Mouse (Mus musculus) forebrain, embryonic 11.5 days (tissue): ENCODE data around the gene Ints13. TPM values are rescaled to one million over a fixed set of nuclear protein-coding genes. Genes with fewer than 3 reads are reported as not detected.
"Not testable (repeated sequence)": the region's sequence is repeated elsewhere in the genome, so short reads cannot be mapped to it uniquely, and the experiment has no call there.

ENCODE experiments used
- ATAC-seq: fragments of 200-750 bp; cut with Nextera tagmentation; replicated peaks from 2 replicates; pipeline ENCODE4 v1.8.0; 2017; ENCODE audit warnings: moderate TSS enrichment; ENCODE audit not compliant: low FRiP score
- DNase-seq: peaks from one replicate; pipeline ENCODE4 v3.0.0-alpha.2; 2017; ENCODE audit warnings: low spot score
- H3K27ac ChIP-seq: fragments of 300-500 bp; sonication (generic); 2 replicates; pipeline ENCODE4 v1.5.1; 2014; ENCODE audit warnings: low read depth, low read length
- H3K27me3 ChIP-seq: fragments of 300-500 bp; sonication (generic); 2 replicates; pipeline ENCODE4 v1.6.1; 2014; ENCODE audit warnings: mild to moderate bottlenecking, low read length, mixed read lengths; ENCODE audit not compliant: control insufficient read depth, insufficient read depth
- H3K36me3 ChIP-seq: fragments of 300-500 bp; sonication (generic); 2 replicates; pipeline ENCODE4 v1.6.1; 2014; ENCODE audit warnings: mild to moderate bottlenecking, low read length, moderate library complexity, mixed read lengths; ENCODE audit not compliant: control insufficient read depth, insufficient read depth
- H3K4me1 ChIP-seq: fragments of 300-500 bp; sonication (generic); replicated peaks from 2 replicates; pipeline ENCODE4 v1.6.1; 2014; ENCODE audit warnings: low read length, mixed read lengths; ENCODE audit not compliant: control insufficient read depth, insufficient read depth
- H3K4me2 ChIP-seq: fragments of 300-500 bp; sonication (generic); 2 replicates; pipeline ENCODE4 v1.6.1; 2014; ENCODE audit warnings: low read depth, mild to moderate bottlenecking, low read length, moderate library complexity, mixed read lengths; ENCODE audit not compliant: severe bottlenecking
- H3K4me3 ChIP-seq: fragments of 300-500 bp; sonication (generic); 2 replicates; pipeline ENCODE4 v1.5.1; 2014; ENCODE audit warnings: low read depth, low read length
- H3K9ac ChIP-seq: fragments of 300-500 bp; sonication (generic); 2 replicates; pipeline ENCODE4 v1.6.1; 2014; ENCODE audit warnings: low read length
- H3K9me3 ChIP-seq: fragments of 300-500 bp; sonication (generic); 2 replicates; pipeline ENCODE4 v1.6.1; 2016; ENCODE audit warnings: low read length, mixed read lengths; ENCODE audit not compliant: control insufficient read depth
- WGBS: fragments of 180-500 bp; shearing (Covaris S2); extraction: QIAGEN DNeasy Blood & Tissue Kit; methylation state at CpG from one replicate; pipeline ENCODE4 v1.1.7; 2014; 5-methylcytosine and 5-hydroxymethylcytosine counted together
- polyA plus RNA-seq: library from polyadenylated mRNA; unstranded; fragments of >200 nt; fragmentation: Nextera tagmentation; extraction: Ambion mirVana; gene quantifications from 2 replicates; pipeline ENCODE4 v1.2.1, GENCODE M21; 2014

The Ints13 gene
- polyA plus RNA-seq, 1 experiment from 2014 or later: 92.0 TPM

DNA sequence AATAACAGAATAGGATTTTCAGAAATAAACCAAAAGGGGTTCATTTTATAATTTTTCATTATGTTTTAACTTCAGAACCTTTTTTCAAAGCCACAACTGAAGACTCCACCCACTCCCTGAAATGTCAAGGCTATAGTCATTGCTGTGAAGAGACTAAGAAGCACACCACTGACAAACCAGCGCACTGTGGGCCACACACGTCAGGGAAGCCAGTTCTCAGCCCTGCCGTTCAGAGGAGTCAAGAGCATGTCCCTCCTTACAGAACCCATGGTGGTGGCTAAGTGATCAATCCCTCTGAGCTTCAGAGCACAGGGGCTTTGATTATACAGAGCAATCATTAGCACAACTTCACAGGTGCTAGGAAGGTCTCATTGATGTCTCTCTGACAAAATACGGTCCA is 25.0 kb upstream of the Ints13 start:
- Histone ChIP-seq H3K4me1 (no peaks in the 10 kb centered on the region), H3K9me3 (no peaks in the 10 kb centered on the region), H3K9ac (no peak overlapping the region), H3K4me3 (no peak overlapping the region), H3K36me3 (peaks cover 4% of the 10 kb centered on the region; the same call in 1 of the 2 replicates), H3K27ac (no peak overlapping the region), H3K27me3 (no peaks in the 10 kb centered on the region), H3K4me2 (no peak overlapping the region)
- ATAC-seq (no peak), DNase-seq (no peak)
- WGBS: 94% methylated on average over 4 of the region's 4 CpGs

DNA sequence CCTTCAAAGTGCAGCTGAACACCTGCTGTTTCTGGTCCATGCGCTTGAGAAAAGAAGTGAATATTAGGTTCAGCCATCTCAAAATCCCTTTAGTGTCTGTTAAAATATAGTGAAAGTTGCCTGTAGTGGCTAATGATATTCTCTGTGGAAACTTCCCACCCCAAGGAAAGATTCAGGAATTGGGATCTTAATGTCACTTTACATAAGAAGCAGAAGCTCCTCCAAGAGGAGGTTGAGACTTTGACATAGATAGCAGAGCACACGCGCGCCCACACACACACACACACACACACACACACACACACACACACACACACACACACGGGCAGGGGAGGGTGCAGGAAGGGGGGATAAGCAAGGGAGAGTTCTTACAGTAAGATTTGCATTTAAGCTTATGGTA is 7.5 kb upstream of the Ints13 start:
- Histone ChIP-seq H3K4me2 (no peak overlapping the region), H3K4me3 (no peak overlapping the region), H3K27me3 (no peaks in the 10 kb centered on the region), H3K9me3 (no peaks in the 10 kb centered on the region), H3K9ac (no peak overlapping the region), H3K4me1 (no peaks in the 10 kb centered on the region), H3K36me3 (peaks cover 5% of the 10 kb centered on the region; the same call in 1 of the 2 replicates), H3K27ac (no peak overlapping the region)
- ATAC-seq (no peak), DNase-seq (no peak)
- WGBS: 93% methylated on average over 5 of the region's 5 CpGs

DNA sequence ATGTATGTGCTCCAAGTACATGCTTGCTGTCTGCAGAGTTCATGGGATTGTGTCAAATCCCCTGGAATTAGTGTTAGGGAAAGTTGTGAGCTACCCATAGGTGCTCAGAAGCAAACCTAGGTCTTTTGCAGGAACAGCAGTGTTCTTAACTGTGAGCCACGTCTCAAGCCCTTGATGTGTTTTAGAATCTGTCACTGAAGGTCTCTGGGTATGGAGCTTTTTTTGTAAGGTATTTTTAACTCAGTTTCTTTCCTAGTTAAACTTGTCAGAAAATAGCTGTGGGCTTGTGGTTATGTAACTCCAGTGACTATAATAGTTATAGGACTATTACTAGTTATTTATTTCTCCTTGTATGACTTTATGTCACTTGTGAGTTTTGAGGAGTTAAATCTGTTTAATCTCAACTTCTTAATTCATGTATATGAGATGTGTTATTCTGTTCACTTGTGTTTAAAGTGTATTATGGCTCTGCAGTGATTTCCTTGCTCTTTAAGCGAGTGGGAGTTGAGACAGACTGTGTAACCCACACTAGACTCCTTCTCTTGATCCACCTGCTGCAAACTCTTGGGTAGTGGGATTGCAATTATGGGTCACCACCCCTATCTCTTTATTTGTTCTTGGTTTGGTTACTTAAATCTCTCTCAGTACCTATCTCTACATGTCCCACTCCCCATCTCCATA is 5.9 kb upstream of the Ints13 start:
- no peak for ATAC-seq
- no peaks in the 10 kb centered on the region for H3K27me3 ChIP-seq
- no peak overlapping the region for H3K4me3 ChIP-seq
- H3K4me1 ChIP-seq: no peaks in the 10 kb centered on the region
- DNase-seq: no peak
- no peak overlapping the region for H3K4me2 ChIP-seq
- H3K36me3 ChIP-seq: peaks cover 5% of the 10 kb centered on the region; the same call in 1 of the 2 replicates
- no peak overlapping the region for H3K27ac ChIP-seq
- H3K9me3 ChIP-seq: no peaks in the 10 kb centered on the region
- WGBS: 82% methylated on average over 2 of the region's 2 CpGs
- H3K9ac ChIP-seq: no peak overlapping the region

DNA sequence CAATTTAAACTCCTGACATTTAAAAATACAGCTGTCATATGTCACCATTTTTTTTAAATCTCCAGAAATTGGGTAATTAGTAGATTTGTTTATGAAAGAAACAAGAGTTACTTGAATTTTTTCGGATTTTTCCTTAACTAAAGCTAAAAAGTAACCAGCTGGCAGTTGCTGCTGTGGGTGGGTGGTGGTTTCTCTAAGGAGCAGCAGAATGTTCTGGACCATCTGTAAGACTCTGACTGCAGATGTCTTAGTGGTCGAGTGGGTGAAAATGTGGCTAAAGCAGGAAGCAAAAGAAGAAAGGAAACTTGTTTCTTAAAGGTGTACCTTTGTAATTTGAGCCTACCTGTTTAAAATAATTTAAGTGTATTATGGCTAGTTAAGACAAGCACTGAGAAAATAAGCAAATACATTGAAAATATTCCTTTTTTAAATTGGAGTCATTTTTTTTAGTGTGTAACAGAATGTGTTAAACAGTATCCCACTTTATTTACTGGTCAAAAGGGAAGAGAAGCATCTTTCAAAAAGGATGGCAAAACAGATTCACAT is 2.8 kb upstream of the Ints13 start:
- DNase-seq (no peak), ATAC-seq (no peak)

DNA sequence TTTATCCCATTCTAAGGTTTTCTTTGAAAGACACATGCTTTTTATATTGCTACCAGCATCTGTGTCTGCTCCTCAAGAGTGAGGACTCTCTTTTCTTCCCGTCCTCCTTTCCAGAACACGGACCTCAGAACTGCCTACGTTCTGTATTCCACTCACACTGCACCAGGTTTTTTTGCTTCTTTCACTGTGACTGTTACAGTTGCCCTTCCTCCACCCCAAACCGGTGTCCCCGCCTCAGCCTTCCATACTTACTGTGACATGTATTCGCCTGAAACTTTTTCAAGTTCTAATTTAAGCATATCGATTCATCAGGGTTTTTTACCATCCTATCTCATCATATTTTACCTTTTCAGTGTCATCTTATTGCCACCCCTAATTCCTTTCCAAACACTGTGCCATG is 951 bp upstream of the Ints13 start:
- Histone ChIP-seq H3K36me3 (no peaks in the 10 kb centered on the region), H3K4me2 (peak overlapping the region; percentile 77), H3K27ac (no peak overlapping the region), H3K27me3 (no peaks in the 10 kb centered on the region), H3K4me3 (peak overlapping the region; percentile 92), H3K4me1 (no peaks in the 10 kb centered on the region; the same call in 1 of the 2 replicates), H3K9ac (peak overlapping the region; percentile 88), H3K9me3 (no peaks in the 10 kb centered on the region)
- 19% methylated on average over 7 of the region's 7 CpGs for WGBS
- no peak for ATAC-seq
- DNase-seq: no peak

More for the DNA sequence above, 2.8 kb upstream of the Ints13 start:
- Histone ChIP-seq H3K27me3 (no peaks in the 10 kb centered on the region), H3K4me1 (no peaks in the 10 kb centered on the region; the same call in 1 of the 2 replicates), H3K4me3 (no peak overlapping the region), H3K4me2 (no peak overlapping the region), H3K9ac (no peak overlapping the region), H3K36me3 (no peaks in the 10 kb centered on the region), H3K9me3 (no peaks in the 10 kb centered on the region), H3K27ac (no peak overlapping the region)
- WGBS: 69% methylated on average over 2 of the region's 2 CpGs

DNA sequence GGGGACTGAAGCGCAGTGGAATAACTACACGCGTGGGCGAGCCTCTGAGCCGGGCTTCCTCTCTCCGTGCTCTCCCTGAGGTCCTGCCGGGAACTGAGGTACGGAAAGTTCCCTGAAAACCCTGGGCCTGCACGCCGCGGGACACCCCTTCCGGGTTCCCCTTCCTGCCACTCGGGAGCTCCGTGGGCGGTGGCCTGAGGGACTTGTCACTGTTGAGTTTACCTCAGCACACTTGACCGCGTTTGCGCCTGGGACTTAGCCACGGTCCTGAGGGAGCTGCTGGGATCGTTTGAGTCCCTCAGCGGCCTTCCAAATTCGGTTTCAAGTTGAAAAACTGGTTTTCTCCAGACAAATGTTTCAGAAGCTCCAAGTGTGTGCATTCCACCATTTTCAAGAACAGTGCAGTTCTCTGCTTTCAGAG is 486 bp upstream of the Ints13 start:
- H3K27ac ChIP-seq: peak overlapping the region; percentile 68
- H3K4me1 ChIP-seq: no peaks in the 10 kb centered on the region; the same call in 1 of the 2 replicates
- DNase-seq: peak; percentile 80
- peak overlapping the region; percentile 77 for H3K4me2 ChIP-seq
- H3K4me3 ChIP-seq: peak overlapping the region; percentile 92
- under 1% methylated on average over 22 of the region's 22 CpGs for whole genome bisulfite sequencing
- H3K9me3 ChIP-seq: no peaks in the 10 kb centered on the region
- H3K9ac ChIP-seq: peak overlapping the region; percentile 88
- no peaks in the 10 kb centered on the region for H3K27me3 ChIP-seq
- ATAC-seq: peak; percentile 42; the same call in 1 of the 2 replicates
- no peaks in the 10 kb centered on the region for H3K36me3 ChIP-seq

DNA sequence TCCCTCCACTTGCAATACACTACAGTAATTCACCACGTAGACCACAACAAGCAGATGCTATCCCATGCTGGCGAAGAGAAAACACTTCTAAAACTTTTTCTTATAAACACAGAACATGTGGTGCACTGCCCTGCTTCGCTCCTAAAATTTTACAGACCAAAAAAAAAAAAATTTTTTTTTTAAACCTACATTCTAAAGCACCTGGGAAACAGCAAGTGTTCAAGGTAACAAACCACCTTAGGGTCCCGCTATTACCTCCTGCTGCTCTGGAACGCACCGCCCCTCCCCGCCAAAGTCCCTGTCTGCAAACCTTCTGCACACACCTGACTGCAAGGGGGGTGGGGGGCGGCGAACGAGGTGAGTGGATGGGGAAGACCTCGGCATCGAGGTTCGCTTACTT is 732 bp downstream of the Ints13 start, which contains the start of gene Fgfr1op2:
Gene Fgfr1op2 (plus strand): TSS at position 301 of the 400 bp plus-strand sequence.
- Histone ChIP-seq H3K27ac (peak within 1 kb of the TSS; percentile 68), H3K36me3 (no peaks in the 10 kb centered on the region), H3K4me2 (peak within 1 kb of the TSS; percentile 77), H3K4me3 (peak within 1 kb of the TSS; percentile 92), H3K9me3 (no peaks in the 10 kb centered on the region), H3K4me1 (no peaks in the 10 kb centered on the region; the same call in 1 of the 2 replicates), H3K9ac (peak within 1 kb of the TSS; percentile 88), H3K27me3 (no peaks in the 10 kb centered on the region)
- 2% methylated on average over 13 of the region's 13 CpGs for WGBS
- no peak for DNase-seq
- ATAC-seq: no peak

DNA sequence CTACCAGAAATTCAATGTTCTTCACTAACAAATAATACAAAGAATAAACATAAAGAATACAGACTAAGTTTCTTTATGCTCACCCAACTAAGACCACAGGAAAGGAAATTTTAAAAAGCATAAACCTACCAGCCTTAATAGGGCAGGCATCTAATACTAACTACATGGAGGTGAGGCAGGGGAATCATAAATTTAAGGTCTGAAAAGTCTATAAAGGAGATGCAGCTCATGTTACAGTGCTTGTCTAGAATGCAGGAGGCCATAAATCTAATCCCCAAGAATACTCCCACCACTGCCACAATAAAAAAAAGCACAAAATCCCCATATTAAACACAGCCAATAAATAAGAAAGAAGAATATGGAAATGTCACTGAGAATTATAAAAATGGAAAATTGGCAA is 5.6 kb downstream of the Ints13 start:
- no peaks in the 10 kb centered on the region for H3K27me3 ChIP-seq
- no peak overlapping the region for H3K9ac ChIP-seq
- DNase-seq (no peak), ATAC-seq (no peak)
- H3K4me3 ChIP-seq: no peak overlapping the region
- no peaks in the 10 kb centered on the region for H3K9me3 ChIP-seq
- no peak overlapping the region for H3K4me2 ChIP-seq
- no peaks in the 10 kb centered on the region; the same call in 1 of the 2 replicates for H3K4me1 ChIP-seq
- H3K27ac ChIP-seq: no peak overlapping the region
- H3K36me3 ChIP-seq: no peaks in the 10 kb centered on the region

DNA sequence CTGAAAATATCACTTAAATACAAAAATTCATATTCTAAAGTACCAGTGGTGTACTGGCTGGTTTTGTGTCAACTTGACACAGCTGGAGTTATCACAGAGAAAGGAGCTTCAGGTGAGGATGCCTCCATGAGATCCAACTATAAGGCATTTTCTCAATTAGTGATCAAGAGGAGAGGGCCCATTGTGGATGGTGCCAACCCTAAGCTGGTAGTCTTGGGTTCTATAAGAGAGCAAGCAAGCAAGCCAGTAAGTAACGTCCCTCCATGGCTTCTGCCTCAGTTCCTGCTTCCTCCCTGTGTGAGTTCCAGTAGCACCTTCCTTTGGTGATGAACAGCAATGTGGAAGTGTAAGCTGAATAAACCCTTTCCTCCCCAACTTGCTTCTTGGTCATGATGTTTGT is 15.2 kb downstream of the Ints13 start:
- ATAC-seq, H3K9me3 ChIP-seq, H3K36me3 ChIP-seq, H3K4me3 ChIP-seq, H3K4me1 ChIP-seq, H3K4me2 ChIP-seq, H3K27ac ChIP-seq, H3K9ac ChIP-seq, DNase-seq, H3K27me3 ChIP-seq: not testable (repeated sequence)
- WGBS: 92% methylated on average over 1 of the region's 1 CpGs
